Mouse (Mus musculus) G1E (cell line): ENCODE measurements at regions not wholly inside any gene's neighbourhood (a gene's known extent, or its start where the extent isn't known, plus 50 kb on each side); places are given as distances from the start of the nearest gene placed in this dataset.

Source experiments
- CTCF ChIP-seq: IDR thresholded peaks from 2 replicates; pipeline ENCODE4 v1.5.1; 2012; ENCODE audit warnings: low read depth, low read length, inconsistent platforms, mixed read lengths
- GATA1 ChIP-seq: IDR thresholded peaks from 2 replicates; pipeline ENCODE4 v1.6.1; 2012; ENCODE audit warnings: borderline replicate concordance, low read length, inconsistent platforms, mixed read lengths
- TAL1 ChIP-seq: conservative IDR thresholded peaks from 2 replicates; pipeline ENCODE4 v1.6.1; 2012; ENCODE audit warnings: low read depth, low read length, inconsistent platforms, mixed read lengths

- TF ChIP-seq GATA1 (no peak), CTCF (no peak), TAL1 (no peak)
Measured at GRCm38 (mm10) chr7:117887288-117887687, 228.7 kb downstream of the Rps15a start.
